Mouse (Mus musculus) C2C12 (cell line): ENCODE results near the gene Surf4. TPM values are rescaled to one million over a fixed set of nuclear protein-coding genes. Genes with fewer than 3 reads are reported as not detected.

Source experiments
- H3K27me3 ChIP-seq: one replicate; pipeline ENCODE4 v1.6.1; 2011; ENCODE audit not compliant: control insufficient read depth, insufficient read depth, insufficient read length
- H3K36me3 ChIP-seq: one replicate; pipeline ENCODE4 v1.6.1; 2011; ENCODE audit not compliant: control insufficient read depth, insufficient read depth
- H3K4me3 ChIP-seq: one replicate; pipeline ENCODE4 v1.5.1; 2011; ENCODE audit warnings: mild to moderate bottlenecking, control low read depth; ENCODE audit not compliant: poor library complexity, insufficient read depth, severe bottlenecking
- H3K79me2 ChIP-seq: one replicate; pipeline ENCODE4 v1.6.1; 2011; ENCODE audit not compliant: control insufficient read depth, insufficient read depth
- H3K79me3 ChIP-seq: one replicate; pipeline ENCODE4 v1.6.1; 2011; ENCODE audit warnings: low read depth, control low read depth
- H3ac ChIP-seq: one replicate; pipeline ENCODE3; 2011; ENCODE audit warnings: low read depth; ENCODE audit not compliant: control insufficient read depth, insufficient read length
- CEBPB ChIP-seq: IDR thresholded peaks from one replicate; pipeline ENCODE4 v1.6.1; 2011; ENCODE audit warnings: low read depth, mild to moderate bottlenecking, control low read depth, moderate library complexity
- CTCF ChIP-seq: IDR thresholded peaks from one replicate; pipeline ENCODE4 v1.5.1; 2011; ENCODE audit not compliant: control insufficient read depth, insufficient read depth, insufficient read length
- FOSL1 ChIP-seq: IDR thresholded peaks from one replicate; pipeline ENCODE4 v1.8.0; 2011; ENCODE audit warnings: mild to moderate bottlenecking, low read length; ENCODE audit not compliant: poor library complexity, insufficient read depth, severe bottlenecking
- MAX ChIP-seq: IDR thresholded peaks from one replicate; pipeline ENCODE4 v1.6.1; 2011; ENCODE audit warnings: mild to moderate bottlenecking, control low read depth
- MYOD1 ChIP-seq: IDR thresholded peaks from one replicate; pipeline ENCODE4 v1.6.1; 2011; ENCODE audit warnings: low read depth; ENCODE audit not compliant: control insufficient read depth, insufficient read length
- MYOG ChIP-seq: IDR thresholded peaks from one replicate; pipeline ENCODE4 v1.6.1; 2011; ENCODE audit not compliant: control insufficient read depth, insufficient read length; ENCODE audit errors: extremely low read depth
- USF1 ChIP-seq: IDR thresholded peaks from one replicate; pipeline ENCODE4 v1.6.1; 2011; ENCODE audit warnings: low read depth, mild to moderate bottlenecking, control low read depth, moderate library complexity
- long read RNA-seq, 2 experiments: library from polyadenylated mRNA; unstranded; transcript quantifications; one replicate each; pipeline ENCODE4 v2.0.0; 2019 to 2020
- polyA plus RNA-seq: library from polyadenylated mRNA; unstranded; fragments of >200 nt; fragmentation: generic; extraction: Trizol; gene quantifications from one replicate; pipeline ENCODE4 v1.2.1, GENCODE M21; 2012; ENCODE audit warnings: missing spikeins

Surf4 gene
- 165 TPM for polyA plus RNA-seq
- long read RNA-seq, experiment 1, transcript Surf4-201 (6 exons, 3,281 nt): major isoform, 217 of 265 reads
- long read RNA-seq, experiment 1, partial matches to known transcripts: 8 of 265 reads
- long read RNA-seq, experiment 1, other reads (novel, unspliced or antisense): 37 of 265 reads
- long read RNA-seq, experiment 2, transcript Surf4-201 (6 exons, 3,281 nt): major isoform, 1,136 of 1,177 reads
- long read RNA-seq, experiment 2, partial matches to known transcripts: 10 of 1,177 reads
- long read RNA-seq, experiment 2, other reads (novel, unspliced or antisense): 28 of 1,177 reads

DNA sequence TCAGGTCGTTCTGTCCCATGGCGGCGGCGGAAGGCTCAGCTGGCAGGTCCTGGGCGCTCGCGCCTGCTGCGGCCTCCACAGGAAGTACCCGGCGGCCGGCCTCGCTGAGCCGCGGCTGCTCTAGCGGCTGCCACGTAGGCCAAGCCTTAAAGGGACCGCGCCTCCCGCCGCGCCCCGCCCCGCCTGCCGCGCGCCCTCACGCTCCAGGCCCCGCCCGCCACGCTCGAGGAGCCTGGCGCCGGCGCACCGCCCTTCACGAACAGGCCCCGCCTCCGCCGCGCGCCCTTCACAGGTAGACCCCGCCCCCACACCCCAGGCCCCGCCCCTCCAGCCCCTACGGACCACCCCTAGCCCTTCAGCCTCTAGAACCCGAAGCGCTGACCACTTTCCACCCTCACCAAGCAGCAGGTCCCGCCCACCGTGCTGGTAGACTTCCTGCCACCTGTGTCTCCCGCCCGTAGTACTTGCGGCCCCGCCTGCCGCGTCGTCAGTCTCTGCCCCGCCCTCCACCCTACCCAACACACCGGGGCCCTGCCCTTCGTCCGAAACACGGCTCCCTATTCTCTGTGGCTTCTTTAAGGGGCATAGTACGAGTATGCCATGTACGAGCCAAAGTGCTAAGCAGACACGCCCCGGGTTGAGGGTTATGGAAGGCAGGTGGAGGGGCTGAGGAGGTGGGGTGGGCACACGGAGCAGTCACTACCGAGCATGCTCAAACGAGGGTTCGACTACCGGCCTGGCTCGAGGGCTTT is at the start of gene Surf4, which contains the start of gene Stkld1:
Surf4 (minus strand) TSS at position 625 of the 752 bp plus-strand sequence.
Stkld1 (plus strand) TSS at position 744 of the 752 bp plus-strand sequence.
- H3ac ChIP-seq: peak within 1 kb of the TSS; percentile 89
- no peak for TF ChIP-seq USF1

DNA sequence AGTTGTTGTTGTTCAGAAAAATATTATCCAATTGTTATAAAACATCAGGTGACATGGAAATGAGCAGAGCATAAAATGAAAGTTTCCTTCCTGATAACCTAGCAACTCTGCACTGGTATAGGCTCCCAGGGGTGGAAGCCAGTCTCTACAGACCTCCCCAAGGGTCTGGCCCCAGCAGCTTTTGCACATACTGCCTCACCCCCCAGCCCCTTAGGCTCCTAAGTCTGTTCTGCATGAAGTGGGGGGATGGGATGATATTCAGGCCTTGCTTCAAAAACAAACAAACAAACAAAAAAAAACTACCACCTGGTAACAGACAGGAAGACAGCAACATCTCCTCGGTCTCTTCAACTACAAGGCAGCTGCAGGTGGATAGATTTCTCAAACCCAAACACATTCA is 46.6 kb upstream of the Surf4 start:
- Histone ChIP-seq H3K79me3 (no peaks in the 10 kb centered on the region), H3K36me3 (no peaks in the 10 kb centered on the region), H3K27me3 (peaks cover 72% of the 10 kb centered on the region), H3K79me2 (no peaks in the 10 kb centered on the region), H3ac (no peak overlapping the region), H3K4me3 (no peak overlapping the region)
- TF ChIP-seq FOSL1: no peak
- no peak for TF ChIP-seq MAX
- TF ChIP-seq CTCF: no peak

More for the DNA sequence above, at the start of gene Surf4, which contains the start of gene Stkld1:
- no peaks in the 10 kb centered on the region for H3K27me3 ChIP-seq
- peaks cover 35% of the 10 kb centered on the region for H3K36me3 ChIP-seq
- H3K4me3 ChIP-seq: peak within 1 kb of the TSS; percentile 92
- H3K79me2 ChIP-seq: peaks cover 46% of the 10 kb centered on the region
- peaks cover 43% of the 10 kb centered on the region for H3K79me3 ChIP-seq

- no peaks in the 10 kb centered on the region for H3K79me3 ChIP-seq
- no peaks in the 10 kb centered on the region for H3K36me3 ChIP-seq
- no peak for TF ChIP-seq MYOD1
- TF ChIP-seq CEBPB: no peak
- TF ChIP-seq USF1: no peak
- TF ChIP-seq MAX: no peak
- no peak for TF ChIP-seq MYOG
- TF ChIP-seq CTCF: no peak
- TF ChIP-seq FOSL1: no peak
- no peak overlapping the region for H3K4me3 ChIP-seq
- H3ac ChIP-seq: no peak overlapping the region
- H3K27me3 ChIP-seq: peaks cover 49% of the 10 kb centered on the region
- no peaks in the 10 kb centered on the region for H3K79me2 ChIP-seq
Measured at GRCm38 (mm10) chr2:26973960-26974359, 40.2 kb upstream of the Surf4 start.

DNA sequence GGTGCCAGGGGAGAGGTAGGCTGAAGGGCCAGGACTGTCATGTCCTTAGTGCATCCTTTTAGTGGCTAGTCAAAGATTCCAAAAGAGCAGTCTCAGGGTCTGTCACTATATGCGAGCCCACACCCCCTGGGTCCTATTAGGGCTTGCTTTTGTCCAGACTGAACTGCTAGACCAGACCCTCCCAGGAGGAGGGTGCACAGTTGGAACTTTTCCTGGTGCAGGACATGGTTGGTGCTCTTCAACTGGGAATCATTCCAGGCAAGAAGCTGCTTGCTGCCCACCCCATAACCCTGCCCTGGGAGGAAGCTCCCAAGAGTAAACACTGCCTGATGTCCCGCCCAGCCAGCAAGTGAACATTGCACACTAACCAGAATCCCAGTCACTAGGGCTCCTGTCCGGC is 39.4 kb upstream of the Surf4 start, which contains the start of gene Adamts13:
Adamts13 (plus strand) TSS at position 301 of the 400 bp plus-strand sequence.
- H3K36me3 ChIP-seq: no peaks in the 10 kb centered on the region
- TF ChIP-seq CTCF: no peak
- TF ChIP-seq FOSL1: no peak
- TF ChIP-seq USF1: no peak
- TF ChIP-seq MAX: no peak
- TF ChIP-seq MYOD1: no peak
- no peak for TF ChIP-seq MYOG
- no peak for TF ChIP-seq CEBPB
- no peaks in the 10 kb centered on the region for H3K79me3 ChIP-seq
- no peak within 1 kb of the TSS for H3K4me3 ChIP-seq
- H3K27me3 ChIP-seq: peaks cover 44% of the 10 kb centered on the region
- no peak within 1 kb of the TSS for H3ac ChIP-seq
- no peaks in the 10 kb centered on the region for H3K79me2 ChIP-seq

GRCm38 (mm10) chr2:26967262-26967661 is 33.5 kb upstream of the Surf4 start:
- Histone ChIP-seq H3ac (no peak overlapping the region), H3K79me3 (peaks cover 14% of the 10 kb centered on the region), H3K27me3 (peaks cover 4% of the 10 kb centered on the region), H3K4me3 (no peak overlapping the region), H3K79me2 (peaks cover 19% of the 10 kb centered on the region), H3K36me3 (peaks cover 8% of the 10 kb centered on the region)
- TF ChIP-seq MYOD1 (no peak), MAX (no peak), USF1 (no peak), FOSL1 (no peak), CTCF (no peak), MYOG (no peak), CEBPB (no peak)

DNA sequence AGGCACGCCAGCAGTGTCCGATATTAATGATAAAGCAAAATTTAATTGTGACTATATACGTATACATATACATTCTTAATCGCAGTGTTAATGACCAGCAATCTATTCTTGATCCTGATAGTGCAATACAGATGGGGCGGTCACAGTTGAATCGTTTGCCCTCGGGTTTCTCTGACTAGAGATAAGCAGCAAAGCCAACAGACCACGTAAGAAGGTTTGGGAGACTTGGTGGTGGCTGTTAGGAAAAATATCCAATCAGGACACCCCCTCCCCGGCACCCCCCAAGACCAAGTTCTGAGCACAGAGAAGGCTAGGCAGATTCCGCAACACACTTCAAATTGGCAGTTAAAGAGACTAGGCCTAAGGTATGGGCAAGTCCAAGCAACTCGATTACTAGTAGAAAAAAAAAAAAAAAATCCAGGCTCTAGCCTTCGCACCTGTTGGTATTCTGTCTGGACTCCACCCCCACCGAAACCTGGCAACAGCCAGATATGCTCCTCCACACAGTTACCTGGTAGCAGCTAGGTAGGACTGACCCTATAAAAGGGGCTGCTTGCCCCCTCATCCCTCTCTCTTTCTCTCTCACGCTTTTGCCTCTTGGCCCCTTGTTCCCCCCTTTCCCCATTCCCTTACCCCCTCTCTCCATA is 31.1 kb upstream of the Surf4 start:
- TF ChIP-seq MAX (no peak), USF1 (no peak), CEBPB (no peak), FOSL1 (no peak), MYOG (no peak), MYOD1 (no peak), CTCF (no peak)
- peaks cover 43% of the 10 kb centered on the region for H3K79me2 ChIP-seq
- peak overlapping the region; percentile 15 for H3ac ChIP-seq
- H3K27me3 ChIP-seq: peaks cover 2% of the 10 kb centered on the region
- peaks cover 18% of the 10 kb centered on the region for H3K79me3 ChIP-seq
- peaks cover 31% of the 10 kb centered on the region for H3K36me3 ChIP-seq
- H3K4me3 ChIP-seq: peak overlapping the region; percentile 92
